Mouse (Mus musculus): ENCODE measurements around the gene Rgs4. TPM values are rescaled to one million over a fixed set of nuclear protein-coding genes. Genes with fewer than 3 reads are reported as not detected.
A peak's percentile ranks its signal among the peaks of the same experiment; 100 is the strongest.

Gene Rgs4
- 4.3 and 5.3 TPM in 2 replicates for polyA plus RNA-seq (2015; fragmentation: Nextera tagmentation; extraction: Ambion mirVana)

DNA sequence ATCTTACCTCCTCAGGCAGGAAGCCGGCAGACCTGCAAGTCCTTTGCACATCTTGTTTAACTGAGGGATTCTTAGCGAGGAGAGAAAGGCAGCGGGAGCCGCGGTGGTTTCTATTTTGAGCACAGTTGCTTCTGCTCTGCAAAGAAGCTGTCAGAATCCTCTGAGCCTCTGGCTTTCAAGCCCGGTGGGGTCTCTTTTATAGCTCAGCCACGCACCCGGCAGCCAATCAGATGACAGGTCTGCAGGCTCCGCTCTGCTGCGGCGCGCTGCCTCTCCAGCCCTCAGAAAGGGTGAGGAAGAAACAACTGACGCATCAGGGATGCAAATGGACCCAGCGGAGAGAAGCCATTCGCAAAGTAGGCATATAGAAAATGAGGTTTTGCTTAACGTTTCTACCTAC, at the start of gene Rgs4:
TSS of gene Rgs4 (minus strand) at position 170 of the 400 bp plus-strand sequence.
- Histone ChIP-seq H3K36me3 (ENCODE audit: control insufficient read depth, insufficient read depth, low read length) (no peaks in the 10 kb centered on the region), H3K4me2 (ENCODE audit: low read depth, low read length) (peak within 1 kb of the TSS; percentile 41), H3K9me3 (ENCODE audit: control insufficient read depth, low read length) (no peaks in the 10 kb centered on the region), H3K4me1 (ENCODE audit: control insufficient read depth, insufficient read depth, low read length) (no peaks in the 10 kb centered on the region), H3K4me3 (ENCODE audit: low read length) (peak within 1 kb of the TSS; percentile 28), H3K27ac (ENCODE audit: low read length) (no peak within 1 kb of the TSS), H3K9ac (ENCODE audit: low read depth, low read length) (no peak within 1 kb of the TSS), H3K27me3 (replicated peaks; ENCODE audit: control insufficient read depth, insufficient read depth, low read length) (peaks cover 5% of the 10 kb centered on the region; the same call in 1 of the 2 replicates)
- WGBS: 1% methylated on average over 16 of the region's 16 CpGs
- peak; percentile 87 for ATAC-seq

DNA sequence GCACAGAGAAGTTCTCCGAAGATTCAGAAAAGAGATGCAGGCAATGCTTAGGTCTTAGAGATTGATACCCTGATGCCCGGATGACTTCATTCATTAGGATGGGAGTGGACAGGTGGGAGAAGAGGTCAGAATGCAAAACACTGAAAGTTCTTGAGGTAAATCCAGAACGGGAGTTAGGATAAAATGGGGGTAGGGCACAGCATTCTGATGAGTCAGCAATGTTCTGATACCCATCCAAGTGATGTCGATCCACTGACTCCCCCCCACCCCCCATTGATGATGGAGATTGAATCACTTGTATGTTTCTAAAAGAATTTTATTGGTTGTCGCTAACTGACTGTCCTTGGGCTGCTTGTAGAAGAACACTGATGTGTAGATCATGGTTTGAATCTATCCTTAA, 45.0 kb upstream of the Rgs4 start:
- Histone ChIP-seq H3K36me3 (ENCODE audit: control insufficient read depth, insufficient read depth, low read length) (no peaks in the 10 kb centered on the region), H3K9me3 (ENCODE audit: control insufficient read depth, low read length) (no peaks in the 10 kb centered on the region), H3K4me1 (ENCODE audit: control insufficient read depth, insufficient read depth, low read length) (no peaks in the 10 kb centered on the region), H3K9ac (ENCODE audit: low read depth, low read length) (no peak overlapping the region), H3K27ac (ENCODE audit: low read length) (no peak overlapping the region), H3K4me3 (ENCODE audit: low read length) (no peak overlapping the region), H3K27me3 (replicated peaks; ENCODE audit: control insufficient read depth, insufficient read depth, low read length) (no peaks in the 10 kb centered on the region), H3K4me2 (ENCODE audit: low read depth, low read length) (no peak overlapping the region)
- 90% methylated on average over 5 of the region's 5 CpGs for WGBS
- no peak for ATAC-seq

DNA sequence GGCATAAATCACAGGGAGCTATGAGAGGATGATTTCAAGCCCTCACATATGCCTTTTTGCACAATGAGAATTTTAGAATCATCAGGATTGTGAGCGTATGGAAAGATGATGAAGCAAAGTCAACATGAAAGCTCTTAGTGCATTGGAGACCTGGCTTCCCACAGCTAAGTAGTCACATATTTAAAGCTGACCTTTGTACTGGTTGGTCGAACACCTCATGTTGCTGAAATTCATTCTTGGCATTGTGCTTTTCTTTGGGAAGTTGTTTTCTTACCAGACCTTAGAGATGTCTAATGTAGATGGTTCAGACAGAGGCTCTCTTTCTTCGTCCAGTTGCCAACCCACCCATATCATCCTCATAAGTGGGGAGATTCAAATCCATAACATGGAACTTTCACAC, 38.5 kb upstream of the Rgs4 start:
- Histone ChIP-seq H3K27ac (ENCODE audit: low read length) (no peak overlapping the region), H3K4me1 (ENCODE audit: control insufficient read depth, insufficient read depth, low read length) (no peaks in the 10 kb centered on the region), H3K36me3 (ENCODE audit: control insufficient read depth, insufficient read depth, low read length) (no peaks in the 10 kb centered on the region), H3K4me2 (ENCODE audit: low read depth, low read length) (no peak overlapping the region), H3K4me3 (ENCODE audit: low read length) (no peak overlapping the region), H3K9ac (ENCODE audit: low read depth, low read length) (no peak overlapping the region), H3K9me3 (ENCODE audit: control insufficient read depth, low read length) (no peaks in the 10 kb centered on the region), H3K27me3 (replicated peaks; ENCODE audit: control insufficient read depth, insufficient read depth, low read length) (no peaks in the 10 kb centered on the region)
- no peak for ATAC-seq
- 87% methylated on average over 3 of the region's 3 CpGs for WGBS

GRCm38 (mm10) chr1:169776566-169776965, 29.1 kb upstream of the Rgs4 start:
- Histone ChIP-seq H3K36me3 (ENCODE audit: control insufficient read depth, insufficient read depth, low read length) (no peaks in the 10 kb centered on the region), H3K4me1 (ENCODE audit: control insufficient read depth, insufficient read depth, low read length) (no peaks in the 10 kb centered on the region), H3K4me3 (ENCODE audit: low read length) (no peak overlapping the region), H3K27me3 (replicated peaks; ENCODE audit: control insufficient read depth, insufficient read depth, low read length) (no peaks in the 10 kb centered on the region), H3K9me3 (ENCODE audit: control insufficient read depth, low read length) (no peaks in the 10 kb centered on the region), H3K4me2 (ENCODE audit: low read depth, low read length) (no peak overlapping the region), H3K27ac (ENCODE audit: low read length) (no peak overlapping the region), H3K9ac (ENCODE audit: low read depth, low read length) (no peak overlapping the region)
- no peak for ATAC-seq
- 73% methylated on average over 7 of the region's 7 CpGs for WGBS

DNA sequence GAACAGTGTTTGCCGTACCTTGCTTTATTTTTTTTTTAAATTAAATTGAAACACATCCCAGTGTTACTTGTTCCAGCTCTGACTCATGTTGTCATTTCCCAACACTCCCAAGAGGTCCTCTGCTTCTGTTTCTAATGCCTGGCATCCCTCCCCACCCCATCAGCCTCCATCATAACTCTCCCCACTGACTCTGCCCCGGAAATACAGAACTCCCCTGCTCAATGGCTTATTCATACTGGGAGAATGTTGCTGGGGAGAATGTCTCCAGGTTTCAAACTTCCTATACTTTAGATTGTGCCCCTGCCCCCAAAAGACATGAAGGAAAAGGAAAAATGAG, 17.1 kb upstream of the Rgs4 start:
- ATAC-seq: no peak
- H3K4me1 ChIP-seq (ENCODE audit: control insufficient read depth, insufficient read depth, low read length): no peaks in the 10 kb centered on the region
- no peaks in the 10 kb centered on the region for H3K27me3 ChIP-seq (replicated peaks; ENCODE audit: control insufficient read depth, insufficient read depth, low read length)
- no peak overlapping the region for H3K4me3 ChIP-seq (ENCODE audit: low read length)
- H3K9ac ChIP-seq (ENCODE audit: low read depth, low read length): no peak overlapping the region
- WGBS: 82% methylated on average over 2 of the region's 2 CpGs
- no peak overlapping the region for H3K27ac ChIP-seq (ENCODE audit: low read length)
- H3K4me2 ChIP-seq (ENCODE audit: low read depth, low read length): no peak overlapping the region
- H3K9me3 ChIP-seq (ENCODE audit: control insufficient read depth, low read length): no peaks in the 10 kb centered on the region
- H3K36me3 ChIP-seq (ENCODE audit: control insufficient read depth, insufficient read depth, low read length): no peaks in the 10 kb centered on the region

DNA sequence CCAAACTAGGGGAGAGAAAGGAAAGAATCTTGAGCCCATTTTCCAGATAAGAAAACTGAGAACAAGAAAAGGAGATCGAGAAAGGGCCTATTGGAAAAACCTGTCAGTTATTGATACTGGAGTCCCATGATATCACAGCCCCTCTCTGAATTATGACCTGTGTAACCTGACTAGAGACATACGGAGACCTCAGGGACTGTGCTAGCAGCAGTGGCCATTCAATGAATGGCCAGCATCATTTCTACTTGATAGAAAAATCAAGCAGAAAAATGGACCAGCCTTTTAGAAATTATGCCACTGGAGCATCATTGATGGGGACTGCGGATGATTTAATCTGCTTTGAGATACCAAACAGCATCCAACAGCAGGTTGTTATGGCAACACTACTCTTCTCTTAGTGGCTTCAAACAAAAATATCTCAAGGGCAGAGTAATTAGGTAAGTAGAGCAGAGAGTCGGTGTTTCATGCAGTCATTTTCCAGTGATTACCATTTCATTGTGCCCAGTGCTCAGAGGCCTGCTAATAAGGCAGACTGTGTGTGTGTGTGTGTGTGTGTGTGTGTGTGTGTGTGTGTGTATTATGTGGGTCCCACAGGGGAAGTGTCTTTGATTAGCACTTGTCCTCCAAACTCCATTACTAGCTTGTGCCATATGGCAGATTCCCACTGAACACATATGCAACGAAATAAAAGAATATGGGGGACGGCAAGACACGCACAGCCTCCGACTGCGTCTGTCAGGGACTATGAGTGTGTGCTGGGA, 16.6 kb upstream of the Rgs4 start:
- no peaks in the 10 kb centered on the region for H3K9me3 ChIP-seq (ENCODE audit: control insufficient read depth, low read length)
- no peaks in the 10 kb centered on the region for H3K36me3 ChIP-seq (ENCODE audit: control insufficient read depth, insufficient read depth, low read length)
- no peak overlapping the region for H3K4me3 ChIP-seq (ENCODE audit: low read length)
- no peaks in the 10 kb centered on the region for H3K27me3 ChIP-seq (replicated peaks; ENCODE audit: control insufficient read depth, insufficient read depth, low read length)
- 81% methylated on average over 9 of the region's 9 CpGs for WGBS
- ATAC-seq: no peak
- no peak overlapping the region for H3K4me2 ChIP-seq (ENCODE audit: low read depth, low read length)
- no peaks in the 10 kb centered on the region for H3K4me1 ChIP-seq (ENCODE audit: control insufficient read depth, insufficient read depth, low read length)
- H3K27ac ChIP-seq (ENCODE audit: low read length): no peak overlapping the region
- no peak overlapping the region for H3K9ac ChIP-seq (ENCODE audit: low read depth, low read length)

DNA sequence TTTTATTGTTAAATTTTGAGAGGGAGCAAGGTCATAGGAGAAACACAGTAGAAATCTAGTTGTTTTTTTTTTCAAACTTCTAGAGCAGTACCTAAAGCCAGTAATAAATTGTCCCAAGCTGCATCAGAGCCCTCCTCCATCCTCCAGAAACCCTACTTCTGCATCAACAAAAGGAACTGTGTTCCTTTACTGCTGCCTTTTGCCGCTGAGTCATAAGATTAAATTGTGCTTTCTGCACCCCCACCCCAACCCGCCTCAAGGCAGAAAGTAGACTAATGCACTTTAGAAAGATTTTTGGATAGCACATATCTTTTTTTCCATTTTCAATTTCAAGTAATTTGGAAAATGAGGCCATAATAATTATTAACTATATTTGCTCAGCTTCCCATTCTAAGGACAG, 15.1 kb upstream of the Rgs4 start:
- H3K27me3 ChIP-seq (replicated peaks; ENCODE audit: control insufficient read depth, insufficient read depth, low read length): no peaks in the 10 kb centered on the region
- no peak overlapping the region for H3K4me3 ChIP-seq (ENCODE audit: low read length)
- H3K9ac ChIP-seq (ENCODE audit: low read depth, low read length): no peak overlapping the region
- H3K36me3 ChIP-seq (ENCODE audit: control insufficient read depth, insufficient read depth, low read length): no peaks in the 10 kb centered on the region
- ATAC-seq: no peak
- no peak overlapping the region for H3K4me2 ChIP-seq (ENCODE audit: low read depth, low read length)
- H3K4me1 ChIP-seq (ENCODE audit: control insufficient read depth, insufficient read depth, low read length): no peaks in the 10 kb centered on the region
- 85% methylated on average over 2 of the region's 2 CpGs for WGBS
- no peaks in the 10 kb centered on the region for H3K9me3 ChIP-seq (ENCODE audit: control insufficient read depth, low read length)
- H3K27ac ChIP-seq (ENCODE audit: low read length): no peak overlapping the region

DNA sequence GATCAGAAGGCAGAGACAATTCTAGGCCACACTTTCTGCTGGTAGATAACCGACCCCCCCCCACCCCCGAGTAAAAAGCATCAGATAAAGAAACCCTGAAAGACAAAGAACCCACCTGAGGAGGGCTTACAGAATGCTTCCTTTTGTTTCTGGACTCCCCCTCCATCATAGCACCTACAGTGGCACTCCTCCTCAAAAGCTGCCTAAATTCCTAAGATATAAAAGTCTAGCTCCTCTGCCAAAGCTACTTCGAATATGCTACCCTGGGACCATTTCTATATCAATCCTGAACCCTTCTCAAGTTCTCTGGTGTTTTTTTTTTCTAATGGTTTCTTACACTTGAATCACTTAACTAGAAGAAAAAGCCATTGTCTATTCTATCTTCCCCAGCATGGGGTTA, 9.1 kb upstream of the Rgs4 start:
- Histone ChIP-seq H3K9me3 (ENCODE audit: control insufficient read depth, low read length) (no peaks in the 10 kb centered on the region), H3K9ac (ENCODE audit: low read depth, low read length) (no peak overlapping the region), H3K4me2 (ENCODE audit: low read depth, low read length) (no peak overlapping the region), H3K27ac (ENCODE audit: low read length) (no peak overlapping the region), H3K4me1 (ENCODE audit: control insufficient read depth, insufficient read depth, low read length) (no peaks in the 10 kb centered on the region), H3K4me3 (ENCODE audit: low read length) (no peak overlapping the region), H3K27me3 (replicated peaks; ENCODE audit: control insufficient read depth, insufficient read depth, low read length) (no peaks in the 10 kb centered on the region), H3K36me3 (ENCODE audit: control insufficient read depth, insufficient read depth, low read length) (no peaks in the 10 kb centered on the region)
- WGBS: 79% methylated on average over 1 of the region's 3 CpGs
- no peak for ATAC-seq

DNA sequence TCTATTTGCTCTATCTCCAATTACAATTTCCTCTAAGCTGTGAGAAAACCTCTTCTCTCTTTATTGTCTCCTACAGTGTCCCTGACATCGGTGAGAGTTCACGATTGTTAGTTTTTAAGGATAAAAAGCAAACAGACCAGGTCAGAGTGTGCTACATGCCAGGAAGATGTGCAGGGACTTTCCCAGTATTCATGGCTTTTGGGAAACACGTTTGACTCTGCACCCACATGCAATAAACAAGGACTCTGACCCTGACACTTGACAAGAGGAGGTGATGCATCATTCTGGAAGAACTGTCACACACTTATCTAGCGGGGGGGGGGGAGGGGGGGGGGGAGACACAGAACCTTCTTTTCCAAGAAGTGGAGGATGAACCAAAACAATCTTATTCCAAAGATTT, 5.0 kb upstream of the Rgs4 start:
- no peak overlapping the region for H3K9ac ChIP-seq (ENCODE audit: low read depth, low read length)
- no peaks in the 10 kb centered on the region for H3K9me3 ChIP-seq (ENCODE audit: control insufficient read depth, low read length)
- no peak overlapping the region for H3K4me3 ChIP-seq (ENCODE audit: low read length)
- no peaks in the 10 kb centered on the region for H3K36me3 ChIP-seq (ENCODE audit: control insufficient read depth, insufficient read depth, low read length)
- H3K4me1 ChIP-seq (ENCODE audit: control insufficient read depth, insufficient read depth, low read length): no peaks in the 10 kb centered on the region
- no peak overlapping the region for H3K4me2 ChIP-seq (ENCODE audit: low read depth, low read length)
- H3K27me3 ChIP-seq (replicated peaks; ENCODE audit: control insufficient read depth, insufficient read depth, low read length): peaks cover 5% of the 10 kb centered on the region; the same call in 1 of the 2 replicates
- no peak for ATAC-seq
- H3K27ac ChIP-seq (ENCODE audit: low read length): no peak overlapping the region
- WGBS: 8% methylated on average over 3 of the region's 4 CpGs

GRCm38 (mm10) chr1:169748439-169748838, 997 bp upstream of the Rgs4 start:
- Histone ChIP-seq H3K4me2 (ENCODE audit: low read depth, low read length) (no peak overlapping the region), H3K4me1 (ENCODE audit: control insufficient read depth, insufficient read depth, low read length) (no peaks in the 10 kb centered on the region), H3K27me3 (replicated peaks; ENCODE audit: control insufficient read depth, insufficient read depth, low read length) (peaks cover 5% of the 10 kb centered on the region; the same call in 1 of the 2 replicates), H3K9me3 (ENCODE audit: control insufficient read depth, low read length) (no peaks in the 10 kb centered on the region), H3K27ac (ENCODE audit: low read length) (no peak overlapping the region), H3K9ac (ENCODE audit: low read depth, low read length) (no peak overlapping the region), H3K36me3 (ENCODE audit: control insufficient read depth, insufficient read depth, low read length) (no peaks in the 10 kb centered on the region), H3K4me3 (ENCODE audit: low read length) (no peak overlapping the region)
- no peak for ATAC-seq
- 43% methylated on average over 5 of the region's 5 CpGs for WGBS

Measured in intestine, embryonic 16.5 days (tissue).